Mouse (Mus musculus) liver, embryonic 16.5 days (tissue): ENCODE data around the gene Gm20696. TPM values are rescaled to one million over a fixed set of nuclear protein-coding genes. Genes with fewer than 3 reads are reported as not detected.

Experiments
- ATAC-seq: fragments of 200-750 bp; cut with Nextera tagmentation; 2 replicates; pipeline ENCODE4 v1.8.0; 2017; ENCODE audit warnings: low read depth, mild to moderate bottlenecking, moderate number of reproducible peaks, moderate library complexity
- H3K27ac ChIP-seq: fragments of 300-500 bp; sonication (generic); 2 replicates; pipeline ENCODE4 v1.5.1; 2014; ENCODE audit warnings: mild to moderate bottlenecking, low read length
- H3K27me3 ChIP-seq: fragments of 300-500 bp; sonication (generic); 2 replicates; pipeline ENCODE4 v1.6.1; 2014; ENCODE audit warnings: low read depth, low read length, mixed read lengths; ENCODE audit not compliant: control insufficient read depth, insufficient read depth
- H3K36me3 ChIP-seq: fragments of 300-500 bp; sonication (generic); 2 replicates; pipeline ENCODE4 v1.6.1; 2014; ENCODE audit warnings: mild to moderate bottlenecking; ENCODE audit not compliant: control insufficient read depth, insufficient read depth
- H3K4me1 ChIP-seq: fragments of 300-500 bp; sonication (generic); 2 replicates; pipeline ENCODE4 v1.6.1; 2014; ENCODE audit warnings: low read depth, low read length, mixed read lengths; ENCODE audit not compliant: control insufficient read depth
- H3K4me2 ChIP-seq: fragments of 300-500 bp; sonication (generic); 2 replicates; pipeline ENCODE4 v1.6.1; 2014; ENCODE audit warnings: low read depth, low read length, mixed read lengths
- H3K4me3 ChIP-seq: fragments of 300-500 bp; sonication (generic); 2 replicates; pipeline ENCODE4 v1.5.1; 2014; ENCODE audit warnings: low read depth, mild to moderate bottlenecking, low read length
- H3K9ac ChIP-seq: fragments of 300-500 bp; sonication (generic); 2 replicates; pipeline ENCODE4 v1.6.1; 2014; ENCODE audit warnings: low read depth, low read length
- H3K9me3 ChIP-seq: fragments of 300-500 bp; sonication (generic); replicated peaks from 2 replicates; pipeline ENCODE4 v1.6.1; 2016; ENCODE audit warnings: low read length; ENCODE audit not compliant: control insufficient read depth
- WGBS: fragments of 180-500 bp; shearing (Covaris S2); extraction: QIAGEN DNeasy Blood & Tissue Kit; methylation state at CpG from one replicate; pipeline ENCODE4 v1.1.7; 2014; ENCODE audit not compliant: insufficient replicate concordance; 5-methylcytosine and 5-hydroxymethylcytosine counted together
- polyA plus RNA-seq: library from polyadenylated mRNA; unstranded; fragments of >200 nt; fragmentation: Nextera tagmentation; extraction: Ambion mirVana; gene quantifications from 2 replicates; pipeline ENCODE4 v1.2.1, GENCODE M21; 2015

Gene Gm20696
- polyA plus RNA-seq, 1 experiment from 2014 or later = 0.35 TPM

DNA sequence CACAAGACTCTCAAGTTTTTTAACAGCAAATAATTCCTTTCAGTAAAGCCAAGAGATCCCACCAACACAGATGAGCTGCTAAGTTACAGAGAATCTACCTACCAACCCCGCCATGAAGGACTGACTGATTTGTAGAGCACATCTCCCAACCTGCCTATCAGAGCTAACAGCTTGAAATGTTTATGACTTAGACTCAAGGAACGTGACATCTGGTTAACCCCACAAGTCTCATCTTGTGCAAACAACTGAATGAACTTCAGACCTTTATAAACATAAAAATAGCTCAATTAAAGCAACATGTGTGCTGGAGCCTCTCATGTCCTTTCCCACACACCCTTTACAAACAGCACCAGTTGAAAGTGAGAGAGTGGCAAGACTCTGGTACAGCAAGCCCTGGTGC, 338.0 kb downstream of the Gm20696 start:
- H3K9me3 ChIP-seq = no peaks in the 10 kb centered on the region
- WGBS = 37% methylated on average over 2 of the region's 2 CpGs
- no peak overlapping the region for H3K9ac ChIP-seq
- no peak overlapping the region for H3K4me3 ChIP-seq
- no peaks in the 10 kb centered on the region for H3K4me1 ChIP-seq
- no peaks in the 10 kb centered on the region for H3K36me3 ChIP-seq
- no peaks in the 10 kb centered on the region for H3K27me3 ChIP-seq
- H3K4me2 ChIP-seq = no peak overlapping the region
- no peak for ATAC-seq
- H3K27ac ChIP-seq = no peak overlapping the region

DNA sequence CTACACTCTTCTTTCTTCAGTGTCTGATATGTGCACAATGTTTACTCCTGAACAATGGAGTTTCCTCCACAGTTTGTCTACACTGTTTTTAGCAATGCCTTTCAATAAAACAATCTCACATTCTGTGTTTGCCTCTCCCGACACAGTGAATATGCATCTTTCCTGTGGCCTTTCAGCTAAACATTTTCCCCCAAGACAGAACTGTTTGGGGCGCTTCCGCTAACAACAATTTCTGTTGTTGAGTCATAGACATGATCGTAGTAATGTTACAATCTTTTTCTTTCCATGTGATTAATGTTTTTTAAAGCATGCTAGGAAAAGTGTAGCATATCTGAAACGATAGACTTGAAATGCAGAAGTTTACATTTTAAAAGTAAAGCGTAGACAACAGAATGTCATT, 338.5 kb downstream of the Gm20696 start:
- no peak overlapping the region for H3K4me2 ChIP-seq
- WGBS = 74% methylated on average over 6 of the region's 6 CpGs
- H3K4me1 ChIP-seq = no peaks in the 10 kb centered on the region
- no peaks in the 10 kb centered on the region for H3K36me3 ChIP-seq
- no peaks in the 10 kb centered on the region for H3K9me3 ChIP-seq
- no peak overlapping the region for H3K9ac ChIP-seq
- H3K27ac ChIP-seq = no peak overlapping the region
- H3K27me3 ChIP-seq = no peaks in the 10 kb centered on the region
- H3K4me3 ChIP-seq = no peak overlapping the region
- ATAC-seq = no peak

DNA sequence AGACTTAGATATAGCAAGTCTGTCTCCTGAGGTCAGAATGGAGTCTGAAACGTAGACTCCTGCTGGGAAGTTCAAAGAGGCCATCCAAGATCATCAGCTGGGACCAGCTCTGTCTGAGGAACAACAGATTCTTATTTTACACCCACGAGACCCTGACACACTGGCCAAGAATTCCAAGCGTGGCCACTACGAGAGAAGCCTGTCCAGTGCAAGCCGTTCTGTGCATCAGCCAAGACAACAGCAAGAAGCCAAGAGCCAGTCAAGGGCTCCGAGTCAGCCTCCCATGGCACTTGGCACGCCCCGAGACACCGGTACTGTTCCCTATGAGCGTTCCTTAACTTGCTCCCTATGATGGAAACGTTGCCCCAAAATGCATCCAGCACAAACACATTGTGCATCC, 338.9 kb downstream of the Gm20696 start:
- Histone ChIP-seq H3K9ac (no peak overlapping the region), H3K27ac (no peak overlapping the region)
- 74% methylated on average over 11 of the region's 11 CpGs for WGBS

DNA sequence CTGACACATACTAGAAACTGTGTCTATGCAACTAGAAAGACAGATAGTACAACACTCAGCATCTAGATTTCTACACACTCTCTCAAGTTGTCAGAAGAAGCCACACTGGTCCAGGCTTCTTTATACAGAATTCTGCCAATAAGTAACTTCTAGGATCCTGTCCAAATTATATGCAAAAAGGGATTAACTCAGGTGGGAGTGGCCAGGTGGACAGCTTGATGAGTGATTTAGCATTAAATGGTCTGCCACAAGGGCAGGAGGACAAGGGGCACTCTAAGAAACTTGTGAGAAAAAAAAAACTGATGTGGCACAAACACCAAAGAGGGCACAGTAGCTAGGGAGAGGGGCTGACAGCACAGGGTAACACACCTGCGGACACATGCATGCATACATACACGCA, 340.7 kb downstream of the Gm20696 start:
- no peak overlapping the region for H3K9ac ChIP-seq
- no peaks in the 10 kb centered on the region for H3K27me3 ChIP-seq
- WGBS = 85% methylated on average over 2 of the region's 2 CpGs
- no peaks in the 10 kb centered on the region for H3K9me3 ChIP-seq
- H3K4me2 ChIP-seq = no peak overlapping the region
- ATAC-seq = no peak
- no peaks in the 10 kb centered on the region for H3K4me1 ChIP-seq
- H3K4me3 ChIP-seq = no peak overlapping the region
- no peaks in the 10 kb centered on the region for H3K36me3 ChIP-seq
- H3K27ac ChIP-seq = no peak overlapping the region

More for the DNA sequence above, 338.9 kb downstream of the Gm20696 start:
- no peak overlapping the region for H3K4me2 ChIP-seq
- H3K36me3 ChIP-seq = no peaks in the 10 kb centered on the region
- no peaks in the 10 kb centered on the region for H3K9me3 ChIP-seq
- no peak overlapping the region for H3K4me3 ChIP-seq
- no peaks in the 10 kb centered on the region for H3K4me1 ChIP-seq
- no peak for ATAC-seq
- no peaks in the 10 kb centered on the region for H3K27me3 ChIP-seq

DNA sequence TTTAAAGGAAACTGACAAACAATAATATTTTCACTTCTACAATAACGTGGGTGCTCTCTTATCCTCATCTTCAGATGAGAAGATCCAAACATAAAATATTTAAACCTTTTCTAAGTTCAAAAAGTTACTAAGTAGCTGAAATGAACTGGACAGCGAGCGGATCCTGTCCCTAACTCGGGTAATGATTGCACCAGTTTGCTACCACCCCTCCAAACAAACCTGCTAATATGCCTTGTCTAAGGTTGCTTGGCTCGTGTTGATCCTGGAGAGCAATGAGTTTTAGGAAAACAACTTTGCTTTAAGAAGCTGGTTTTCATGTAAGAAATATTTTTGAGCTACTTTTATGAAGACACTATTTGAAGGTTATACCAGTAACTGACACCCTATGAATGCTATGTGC, 341.1 kb downstream of the Gm20696 start:
- no peak for ATAC-seq
- no peak overlapping the region for H3K9ac ChIP-seq
- no peak overlapping the region for H3K4me3 ChIP-seq
- no peak overlapping the region for H3K27ac ChIP-seq
- no peaks in the 10 kb centered on the region for H3K4me1 ChIP-seq
- H3K36me3 ChIP-seq = no peaks in the 10 kb centered on the region
- no peaks in the 10 kb centered on the region for H3K27me3 ChIP-seq
- H3K9me3 ChIP-seq = no peaks in the 10 kb centered on the region
- H3K4me2 ChIP-seq = no peak overlapping the region
- WGBS = 67% methylated on average over 5 of the region's 5 CpGs

DNA sequence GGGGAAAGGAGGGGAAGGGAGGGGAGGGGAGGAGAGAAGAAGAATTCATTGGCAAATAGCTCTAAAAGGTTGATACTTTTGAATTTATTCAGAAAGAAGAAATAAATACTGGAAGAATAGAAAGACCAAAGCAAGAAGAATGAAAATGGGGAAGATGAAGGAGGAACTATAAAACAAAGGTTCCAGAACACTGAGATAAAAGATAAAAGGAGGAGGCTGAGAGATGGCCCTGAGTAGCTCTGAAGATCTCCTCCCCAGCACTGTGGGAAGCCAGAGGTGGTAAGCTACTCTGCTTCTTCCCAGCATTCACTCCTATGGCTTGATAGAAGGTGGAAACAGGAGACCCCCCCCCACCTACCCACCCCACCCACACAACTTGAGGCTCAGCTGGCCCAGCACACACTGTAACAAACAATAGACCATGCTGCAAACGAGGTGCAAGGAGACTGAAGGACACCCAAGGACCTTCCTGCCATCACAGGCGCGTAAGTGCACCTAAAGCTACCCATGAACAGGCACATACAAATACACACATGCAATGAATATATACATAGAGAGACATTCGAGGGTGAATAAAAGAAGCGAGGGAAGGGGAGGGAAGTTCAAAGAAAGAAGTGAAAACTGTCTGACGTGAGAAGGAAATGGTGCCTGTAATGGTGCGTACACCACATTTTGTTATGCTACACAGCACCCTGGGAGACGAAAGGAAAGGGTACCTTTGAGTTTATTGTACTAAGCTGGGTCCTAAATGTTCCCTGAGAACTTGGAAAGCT, 344.3 kb downstream of the Gm20696 start:
- no peak overlapping the region for H3K9ac ChIP-seq
- no peak overlapping the region for H3K27ac ChIP-seq
- H3K36me3 ChIP-seq = no peaks in the 10 kb centered on the region
- H3K4me2 ChIP-seq = no peak overlapping the region
- WGBS = 57% methylated on average over 8 of the region's 8 CpGs
- H3K9me3 ChIP-seq = no peaks in the 10 kb centered on the region
- no peak for ATAC-seq
- no peak overlapping the region for H3K4me3 ChIP-seq
- H3K4me1 ChIP-seq = no peaks in the 10 kb centered on the region
- no peaks in the 10 kb centered on the region for H3K27me3 ChIP-seq

DNA sequence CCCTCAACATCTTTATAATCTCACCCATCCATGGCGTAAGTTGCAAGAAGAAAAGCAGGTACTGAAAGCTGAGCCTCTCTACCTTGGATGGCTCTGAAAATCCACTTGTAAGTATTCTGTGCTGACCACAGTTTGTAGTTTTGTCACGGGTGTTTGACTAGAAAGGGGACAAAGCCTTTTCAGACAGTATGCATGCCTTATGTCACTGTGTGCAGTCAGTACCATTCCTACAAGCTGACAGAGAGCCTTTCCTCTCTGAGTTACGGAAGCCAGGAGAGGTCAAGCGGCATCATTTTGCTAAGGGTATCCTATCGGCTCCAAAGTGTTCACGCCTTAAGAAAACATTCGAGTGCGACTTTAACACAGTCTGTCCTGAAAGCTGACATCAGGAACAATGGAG, 346.2 kb downstream of the Gm20696 start:
- no peak overlapping the region for H3K27ac ChIP-seq
- no peak for ATAC-seq
- no peaks in the 10 kb centered on the region for H3K4me1 ChIP-seq
- H3K27me3 ChIP-seq = no peaks in the 10 kb centered on the region
- H3K4me3 ChIP-seq = no peak overlapping the region
- H3K9ac ChIP-seq = no peak overlapping the region
- no peaks in the 10 kb centered on the region for H3K9me3 ChIP-seq
- no peak overlapping the region for H3K4me2 ChIP-seq
- H3K36me3 ChIP-seq = no peaks in the 10 kb centered on the region
- WGBS = 82% methylated on average over 8 of the region's 8 CpGs

DNA sequence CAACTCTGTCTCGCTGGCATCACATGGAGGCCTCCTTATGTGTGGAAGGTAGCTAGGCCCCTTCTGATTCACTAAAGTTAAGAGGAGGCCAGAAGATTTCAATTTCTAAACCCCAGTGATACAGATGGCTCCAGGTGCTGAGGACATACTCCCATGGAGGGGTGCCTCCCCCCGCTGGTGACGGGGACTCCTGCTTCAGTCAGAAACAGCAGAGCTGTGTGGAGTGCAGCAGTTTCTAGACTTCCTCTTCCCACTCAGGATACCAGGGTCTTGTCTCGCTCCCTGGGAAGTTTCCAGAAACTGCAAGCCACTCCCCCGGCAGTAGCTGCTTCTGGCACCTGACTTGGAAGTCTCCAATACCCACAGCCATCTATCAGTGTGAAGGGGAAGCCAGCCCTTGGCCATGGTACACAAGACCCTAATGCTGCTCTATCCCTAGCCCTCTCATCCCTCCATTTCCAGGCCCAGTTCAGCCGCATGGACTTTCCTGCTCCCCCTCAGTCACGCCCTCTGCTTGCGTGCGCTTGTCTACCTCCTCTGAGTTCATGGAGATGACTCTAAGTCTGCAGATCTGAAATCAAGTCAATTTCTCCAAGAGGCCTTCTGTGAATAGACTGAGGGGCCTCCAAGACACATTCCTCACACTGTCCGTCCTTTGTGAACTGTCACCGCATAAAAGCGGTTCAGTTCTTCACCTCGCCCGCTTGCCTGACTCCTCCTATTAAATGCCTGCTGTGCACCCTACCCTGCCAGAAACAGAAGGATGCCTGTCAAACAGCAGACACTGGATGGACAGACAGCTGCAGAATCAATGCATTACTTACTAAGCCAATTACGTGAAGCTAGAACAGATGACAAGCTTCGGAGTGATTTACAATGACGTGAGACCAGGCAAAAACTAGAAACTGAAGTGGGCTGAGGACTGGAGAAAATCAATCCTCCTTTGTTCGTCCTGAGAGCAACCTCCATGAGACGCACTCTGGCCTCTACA, 346.9 kb downstream of the Gm20696 start:
- Histone ChIP-seq H3K9ac (no peak overlapping the region), H3K4me2 (no peak overlapping the region), H3K9me3 (no peaks in the 10 kb centered on the region), H3K27me3 (no peaks in the 10 kb centered on the region), H3K27ac (no peak overlapping the region), H3K4me3 (no peak overlapping the region), H3K4me1 (no peaks in the 10 kb centered on the region), H3K36me3 (no peaks in the 10 kb centered on the region)
- 72% methylated on average over 19 of the region's 19 CpGs for WGBS
- ATAC-seq = no peak

DNA sequence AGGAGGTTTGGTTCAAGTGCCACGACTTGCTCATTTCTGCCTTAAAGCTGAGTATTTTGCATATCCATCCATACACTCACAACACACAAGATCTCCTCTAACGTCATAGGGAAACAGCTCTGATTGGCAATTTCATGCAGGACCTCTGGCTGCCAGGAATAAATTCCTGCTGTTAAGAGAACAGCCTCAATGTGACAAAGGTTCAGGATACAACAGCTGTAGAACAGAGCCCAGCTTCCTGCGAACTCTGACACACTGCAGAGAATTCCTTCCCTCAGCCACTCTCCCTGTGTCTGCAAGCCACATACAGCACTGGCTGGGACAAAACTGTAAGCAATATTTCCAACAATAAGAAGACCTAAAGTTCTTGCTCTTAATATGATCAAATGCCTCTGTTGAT, 351.9 kb downstream of the Gm20696 start:
- Histone ChIP-seq H3K27ac (no peak overlapping the region), H3K27me3 (no peaks in the 10 kb centered on the region), H3K9me3 (no peaks in the 10 kb centered on the region), H3K36me3 (no peaks in the 10 kb centered on the region), H3K4me2 (no peak overlapping the region), H3K9ac (no peak overlapping the region), H3K4me1 (no peaks in the 10 kb centered on the region), H3K4me3 (no peak overlapping the region)
- 54% methylated on average over 3 of the region's 3 CpGs for WGBS
- ATAC-seq = no peak
